Mouse (Mus musculus) forebrain, embryonic 16.5 days (tissue): ENCODE data around the gene Gmeb2. TPM values are rescaled to one million over a fixed set of nuclear protein-coding genes. Genes with fewer than 3 reads are reported as not detected.
A peak's percentile ranks its signal among the peaks of the same experiment; 100 is the strongest.

Experiments used
- ATAC-seq: fragments of 200-750 bp; cut with Nextera tagmentation; 2 replicates; pipeline ENCODE4 v1.8.0; 2017; ENCODE audit warnings: mild to moderate bottlenecking, moderate library complexity
- H3K27ac ChIP-seq: fragments of 300-500 bp; sonication (generic); 2 replicates; pipeline ENCODE4 v1.5.1; 2014; ENCODE audit warnings: low read length, control low read depth
- H3K27me3 ChIP-seq: fragments of 300-500 bp; sonication (generic); replicated peaks from 2 replicates; pipeline ENCODE4 v1.6.1; 2014; ENCODE audit warnings: low read length; ENCODE audit not compliant: control insufficient read depth, insufficient read depth
- H3K36me3 ChIP-seq: fragments of 300-500 bp; sonication (generic); 2 replicates; pipeline ENCODE4 v1.6.1; 2014; ENCODE audit not compliant: control insufficient read depth, insufficient read depth
- H3K4me1 ChIP-seq: fragments of 300-500 bp; sonication (generic); replicated peaks from 2 replicates; pipeline ENCODE4 v1.6.1; 2014; ENCODE audit warnings: low read length; ENCODE audit not compliant: control insufficient read depth, insufficient read depth
- H3K4me2 ChIP-seq: fragments of 300-500 bp; sonication (generic); 2 replicates; pipeline ENCODE4 v1.6.1; 2014; ENCODE audit warnings: mild to moderate bottlenecking, low read length, control low read depth
- H3K4me3 ChIP-seq: fragments of 300-500 bp; sonication (generic); replicated peaks from 2 replicates; pipeline ENCODE4 v1.5.1; 2014; ENCODE audit warnings: mild to moderate bottlenecking, low read length, control low read depth
- H3K9ac ChIP-seq: fragments of 300-500 bp; sonication (generic); replicated peaks from 2 replicates; pipeline ENCODE4 v1.6.1; 2014; ENCODE audit warnings: low read depth, low read length, control low read depth
- H3K9me3 ChIP-seq: fragments of 300-500 bp; sonication (generic); 2 replicates; pipeline ENCODE4 v1.6.1; 2016; ENCODE audit warnings: low read length; ENCODE audit not compliant: control insufficient read depth
- WGBS: fragments of 180-500 bp; shearing (Covaris S2); extraction: QIAGEN DNeasy Blood & Tissue Kit; methylation state at CpG from one replicate; pipeline ENCODE4 v1.1.7; 2014; 5-methylcytosine and 5-hydroxymethylcytosine counted together
- polyA plus RNA-seq: library from polyadenylated mRNA; unstranded; fragments of >200 nt; fragmentation: Nextera tagmentation; extraction: Ambion mirVana; gene quantifications from 2 replicates; pipeline ENCODE4 v1.2.1, GENCODE M21; 2015

Gene Gmeb2
- polyA plus RNA-seq, 1 experiment from 2014 or later = 22.7 TPM

GRCm38 (mm10) chr2:181237251-181238014, 50.4 kb downstream of the Gmeb2 start:
- no peaks in the 10 kb centered on the region for H3K9me3 ChIP-seq
- WGBS = 89% methylated on average over 17 of the region's 17 CpGs
- H3K4me2 ChIP-seq = no peak overlapping the region
- no peak overlapping the region for H3K9ac ChIP-seq
- no peaks in the 10 kb centered on the region for H3K27me3 ChIP-seq
- 0 out of 2 replicates have a peak, but pooled peaks cover 2% of the 10 kb centered on the region for H3K4me1 ChIP-seq
- no peaks in the 10 kb centered on the region for H3K36me3 ChIP-seq
- ATAC-seq = no peak
- no peak overlapping the region for H3K27ac ChIP-seq
- H3K4me3 ChIP-seq = no peak overlapping the region

GRCm38 (mm10) chr2:181235681-181236566, 51.9 kb downstream of the Gmeb2 start:
- H3K36me3 ChIP-seq = no peaks in the 10 kb centered on the region
- H3K9me3 ChIP-seq = no peaks in the 10 kb centered on the region
- 85% methylated on average over 23 of the region's 23 CpGs for WGBS
- H3K9ac ChIP-seq = no peak overlapping the region
- H3K4me1 ChIP-seq = no peaks in the 10 kb centered on the region
- no peak overlapping the region for H3K27ac ChIP-seq
- no peak overlapping the region for H3K4me3 ChIP-seq
- no peak for ATAC-seq
- no peak overlapping the region for H3K4me2 ChIP-seq
- no peaks in the 10 kb centered on the region for H3K27me3 ChIP-seq

GRCm38 (mm10) chr2:181234680-181235079, 53.2 kb downstream of the Gmeb2 start:
- Histone ChIP-seq H3K27ac (no peak overlapping the region), H3K9me3 (no peaks in the 10 kb centered on the region), H3K4me1 (no peaks in the 10 kb centered on the region), H3K4me2 (no peak overlapping the region), H3K4me3 (no peak overlapping the region), H3K9ac (no peak overlapping the region), H3K36me3 (no peaks in the 10 kb centered on the region), H3K27me3 (no peaks in the 10 kb centered on the region)
- no peak for ATAC-seq
- 90% methylated on average over 11 of the region's 11 CpGs for WGBS

- no peak for ATAC-seq
- Histone ChIP-seq H3K36me3 (no peaks in the 10 kb centered on the region), H3K4me3 (no peak overlapping the region), H3K4me1 (no peaks in the 10 kb centered on the region), H3K27me3 (no peaks in the 10 kb centered on the region), H3K27ac (no peak overlapping the region), H3K9ac (no peak overlapping the region), H3K9me3 (no peaks in the 10 kb centered on the region), H3K4me2 (no peak overlapping the region)
- WGBS = 89% methylated on average over 15 of the region's 15 CpGs
Observed at GRCm38 (mm10) chr2:181233443-181233842, 54.4 kb downstream of the Gmeb2 start.

GRCm38 (mm10) chr2:181231171-181231570, 56.7 kb downstream of the Gmeb2 start:
- ATAC-seq = no peak
- H3K36me3 ChIP-seq = no peaks in the 10 kb centered on the region
- no peak overlapping the region for H3K27ac ChIP-seq
- H3K9me3 ChIP-seq = no peaks in the 10 kb centered on the region
- WGBS = 69% methylated on average over 19 of the region's 20 CpGs
- no peaks in the 10 kb centered on the region for H3K4me1 ChIP-seq
- no peak overlapping the region for H3K4me2 ChIP-seq
- H3K27me3 ChIP-seq = no peaks in the 10 kb centered on the region
- H3K4me3 ChIP-seq = no peak overlapping the region
- H3K9ac ChIP-seq = no peak overlapping the region

- WGBS = 71% methylated on average over 1 of the region's 1 CpGs
- Histone ChIP-seq H3K27ac (no peak overlapping the region), H3K27me3 (no peaks in the 10 kb centered on the region), H3K9ac (no peak overlapping the region), H3K4me3 (no peak overlapping the region), H3K9me3 (no peaks in the 10 kb centered on the region), H3K4me2 (no peak overlapping the region), H3K4me1 (no peaks in the 10 kb centered on the region), H3K36me3 (no peaks in the 10 kb centered on the region)
- no peak for ATAC-seq
Observed at GRCm38 (mm10) chr2:181228335-181228734, 59.5 kb downstream of the Gmeb2 start.

GRCm38 (mm10) chr2:181227122-181227521, 60.7 kb downstream of the Gmeb2 start:
- Histone ChIP-seq H3K4me1 (no peaks in the 10 kb centered on the region), H3K9ac (no peak overlapping the region), H3K4me2 (no peak overlapping the region), H3K27ac (no peak overlapping the region), H3K36me3 (no peaks in the 10 kb centered on the region), H3K27me3 (no peaks in the 10 kb centered on the region), H3K9me3 (no peaks in the 10 kb centered on the region), H3K4me3 (no peak overlapping the region)
- WGBS = 89% methylated on average over 3 of the region's 3 CpGs
- ATAC-seq = no peak

- Histone ChIP-seq H3K9me3 (no peaks in the 10 kb centered on the region), H3K27ac (no peak overlapping the region), H3K36me3 (no peaks in the 10 kb centered on the region), H3K9ac (no peak overlapping the region), H3K27me3 (no peaks in the 10 kb centered on the region), H3K4me1 (peaks cover 2% of the 10 kb centered on the region), H3K4me2 (no peak overlapping the region), H3K4me3 (no peak overlapping the region)
- WGBS = 90% methylated on average over 2 of the region's 2 CpGs
- ATAC-seq = no peak
Observed at GRCm38 (mm10) chr2:181224994-181225393, 62.8 kb downstream of the Gmeb2 start.

GRCm38 (mm10) chr2:181220361-181220760, 67.5 kb downstream of the Gmeb2 start:
- H3K4me2 ChIP-seq = peak overlapping the region; percentile 53
- no peak overlapping the region for H3K27ac ChIP-seq
- no peaks in the 10 kb centered on the region for H3K9me3 ChIP-seq
- H3K4me1 ChIP-seq = peaks cover 9% of the 10 kb centered on the region
- H3K9ac ChIP-seq = no peak overlapping the region
- no peaks in the 10 kb centered on the region for H3K27me3 ChIP-seq
- H3K36me3 ChIP-seq = no peaks in the 10 kb centered on the region
- H3K4me3 ChIP-seq = no peak overlapping the region
- ATAC-seq = no peak
- WGBS = 38% methylated on average over 2 of the region's 2 CpGs
